Mouse (Mus musculus): ENCODE results near the gene Mier2.

Mier2 gene

GRCm38 (mm10) chr10:79574350-79574749 is 19.4 kb upstream of the Mier2 start:
- no peak for DNase-seq

DNA sequence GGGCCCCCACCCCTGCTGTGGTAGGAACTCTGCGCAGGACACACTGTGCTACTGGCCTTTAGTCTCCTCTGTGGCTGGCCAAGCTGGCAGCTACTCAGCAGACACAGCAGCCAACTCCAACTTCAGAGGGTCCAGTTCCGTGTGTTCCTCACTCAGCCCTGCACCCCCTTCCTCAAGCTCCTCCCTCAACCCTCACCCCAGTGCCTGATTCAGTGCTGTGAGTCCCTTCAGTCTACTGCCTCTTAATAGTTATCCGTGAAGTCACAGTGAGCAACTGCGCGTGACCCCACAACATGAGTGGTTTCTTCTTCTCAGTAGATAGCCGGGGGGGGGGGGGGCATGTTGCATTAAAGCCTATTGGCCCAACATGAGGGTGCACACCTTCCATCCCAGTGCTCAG is 18.6 kb upstream of the Mier2 start:
- no peak for DNase-seq

DNA sequence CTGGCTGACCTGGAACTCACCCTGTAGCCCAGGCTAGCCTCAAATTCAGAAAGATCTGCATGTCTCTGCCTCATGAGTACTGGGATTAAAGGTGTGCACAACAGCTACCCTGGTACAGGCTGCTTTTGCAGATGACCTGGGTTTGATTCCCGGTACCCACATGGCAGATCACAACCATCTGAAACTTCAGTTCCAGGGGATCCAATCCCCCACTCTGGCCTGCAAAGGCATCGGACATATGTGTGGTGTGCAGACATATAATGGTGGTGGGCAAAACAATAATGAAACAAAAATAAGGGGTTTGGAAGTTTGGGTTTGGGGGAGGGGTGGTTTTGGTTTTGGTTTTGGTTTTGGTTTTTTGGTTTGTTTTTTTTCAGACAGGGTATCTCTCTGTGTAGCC is 16.3 kb upstream of the Mier2 start:
- DNase-seq, result no peak

DNA sequence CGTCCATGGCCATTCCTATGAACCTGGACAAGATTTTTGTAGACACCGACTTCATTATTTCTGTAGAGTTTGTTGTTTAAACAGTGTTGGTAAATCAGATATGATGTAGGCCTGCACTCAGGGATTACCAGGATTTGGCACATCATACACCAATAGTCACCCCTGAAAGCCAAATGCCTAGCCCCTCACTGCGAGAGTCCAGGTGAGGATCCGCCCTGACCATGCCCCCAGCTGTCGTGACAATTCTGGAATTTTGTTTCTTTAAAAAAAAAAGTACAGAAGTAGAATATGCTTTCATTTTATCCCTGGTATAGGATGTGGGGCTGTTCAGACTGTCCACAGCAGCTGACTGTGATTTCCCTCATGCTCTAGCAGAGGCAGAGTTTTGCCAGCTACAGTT is 14.9 kb upstream of the Mier2 start:
- DNase-seq, result no peak

GRCm38 (mm10) chr10:79559716-79560115 is 4.7 kb upstream of the Mier2 start:
- DNase-seq, result no peak

DNA sequence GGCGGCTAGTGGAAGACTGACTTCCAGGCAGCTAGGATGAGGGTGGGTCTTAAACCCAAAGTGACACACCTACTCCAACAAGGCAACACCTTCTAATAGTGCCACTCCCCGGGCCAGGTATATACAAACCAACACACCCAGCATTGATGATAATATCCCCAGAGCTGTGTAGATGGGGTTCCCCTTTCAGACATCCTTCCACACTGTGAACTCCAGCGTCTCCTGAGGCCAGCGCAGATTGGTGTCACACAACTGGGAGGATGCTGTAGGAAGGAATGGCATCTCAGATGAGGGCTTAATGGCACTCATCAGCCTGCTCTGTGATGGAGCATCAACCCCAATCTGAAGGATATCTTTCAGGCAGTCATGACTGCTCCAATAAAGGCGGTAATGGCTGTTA is 2.5 kb upstream of the Mier2 start:
- DNase-seq, result no peak

DNA sequence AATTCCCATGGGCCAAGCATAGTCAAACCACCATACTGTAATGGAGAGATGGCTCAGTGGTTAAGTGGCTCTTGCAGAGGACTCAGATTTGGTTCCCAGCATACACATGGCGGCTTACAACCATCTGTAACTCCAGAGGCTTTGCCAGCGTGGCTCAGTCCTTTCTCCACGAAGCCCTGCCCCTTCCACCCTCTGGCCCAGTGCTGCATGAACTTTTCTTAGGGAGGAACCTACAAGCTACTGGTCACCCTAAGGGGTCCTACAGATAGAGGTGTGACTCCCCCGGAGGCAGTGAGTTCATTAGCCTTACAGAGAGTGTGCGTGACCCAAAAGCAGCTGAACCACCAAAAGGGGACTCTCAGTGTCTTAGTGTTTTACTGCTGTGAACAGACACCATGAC is 2.0 kb upstream of the Mier2 start:
- no peak for DNase-seq

- no peak for DNase-seq
These were observed 282 bp upstream of the Mier2 start for GRCm38 (mm10) chr10:79555238-79555724.

GRCm38 (mm10) chr10:79553691-79554090 is 1.3 kb downstream of the Mier2 start:
- DNase-seq, result no peak

- DNase-seq, result no peak
These were observed 1.8 kb downstream of the Mier2 start for GRCm38 (mm10) chr10:79553176-79553575.

DNA sequence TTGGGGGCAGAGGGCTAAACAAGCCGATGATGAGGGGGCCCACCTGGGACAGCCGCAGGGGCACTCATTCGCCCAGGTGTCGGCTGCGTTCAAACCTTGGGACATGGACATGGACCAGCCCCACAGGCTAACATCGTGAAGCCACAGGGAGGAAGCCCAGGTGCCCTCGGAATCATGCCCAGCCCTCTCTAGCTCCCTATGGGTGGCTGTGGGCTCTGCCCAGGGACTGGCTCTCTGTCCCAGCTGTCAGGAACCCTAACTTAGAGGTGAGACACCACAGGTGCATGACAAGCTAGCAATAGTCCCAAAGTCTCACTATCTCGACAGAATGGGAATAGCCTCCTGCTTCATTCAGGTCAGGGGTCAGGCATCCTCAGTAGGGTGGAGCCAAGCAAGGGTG is 2.5 kb downstream of the Mier2 start:
- DNase-seq, result no peak

GRCm38 (mm10) chr10:79550366-79550765 is 4.6 kb downstream of the Mier2 start:
- DNase-seq, result no peak

DNA sequence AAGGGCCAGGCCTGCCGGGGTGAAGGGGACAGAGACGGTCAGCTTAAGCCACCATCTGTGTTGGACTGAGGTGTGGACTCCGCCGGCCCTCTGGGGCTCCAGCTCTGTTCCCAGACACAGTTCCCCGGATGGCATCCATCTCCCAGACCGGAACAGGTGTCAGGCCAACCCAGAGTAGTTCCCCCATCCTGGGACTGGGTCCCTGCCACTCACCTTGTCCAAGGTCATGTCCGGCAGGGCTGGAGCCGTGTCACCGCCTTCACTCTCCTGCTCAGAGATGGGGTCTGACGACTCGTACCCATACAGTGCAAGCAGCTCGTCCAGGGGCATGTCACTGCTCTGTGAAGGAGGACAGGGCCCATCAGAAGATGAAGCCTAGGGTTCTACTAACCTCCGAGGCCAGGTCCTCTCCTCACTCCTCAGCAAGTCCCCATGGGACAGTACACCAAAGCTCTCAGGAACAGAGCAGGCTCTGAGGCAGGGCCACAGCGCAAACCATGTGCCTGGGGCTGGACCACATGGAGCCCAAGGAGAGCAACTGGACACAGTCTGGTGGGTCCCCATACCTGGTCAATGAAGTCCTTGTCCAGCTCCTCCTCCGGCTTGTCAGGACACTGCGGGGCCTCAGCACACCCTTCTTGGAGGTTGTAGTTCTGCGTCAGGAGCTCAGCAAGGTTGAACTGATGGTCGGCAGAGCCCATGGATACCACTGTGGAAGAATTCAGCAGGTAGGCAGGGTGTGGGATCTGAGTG is 5.9 kb downstream of the Mier2 start:
- DNase-seq, result no peak

- no peak for DNase-seq
These were observed 6.5 kb downstream of the Mier2 start for GRCm38 (mm10) chr10:79548546-79548945.

DNA sequence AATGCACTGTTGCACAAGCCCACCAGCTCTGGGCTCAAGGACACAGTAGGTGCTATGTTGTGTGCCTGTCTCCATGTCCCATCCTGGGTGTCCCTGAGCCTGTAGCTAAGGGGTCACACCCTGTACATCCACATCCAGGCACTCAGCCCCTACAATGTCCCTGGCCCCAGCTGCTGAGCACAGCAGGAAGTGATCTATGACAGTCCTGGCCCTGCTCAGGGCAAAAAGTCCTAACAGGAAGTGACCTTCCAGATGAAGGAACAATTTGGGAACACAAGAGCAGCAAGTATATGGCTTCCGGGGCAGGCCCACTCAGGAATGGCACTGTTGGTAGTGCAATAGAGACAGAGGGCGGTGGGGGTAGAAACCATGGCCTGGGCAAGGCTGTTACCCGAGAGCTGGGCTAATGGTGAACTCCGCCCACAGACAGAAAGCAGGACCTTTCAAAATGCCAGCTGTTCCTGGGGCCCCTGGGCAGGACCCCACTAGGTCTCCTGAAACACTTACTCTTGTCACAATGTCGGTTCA is 7.8 kb downstream of the Mier2 start:
- DNase-seq, result no peak

- DNase-seq, result no peak
These were observed 8.5 kb downstream of the Mier2 start for GRCm38 (mm10) chr10:79546483-79546882.

DNA sequence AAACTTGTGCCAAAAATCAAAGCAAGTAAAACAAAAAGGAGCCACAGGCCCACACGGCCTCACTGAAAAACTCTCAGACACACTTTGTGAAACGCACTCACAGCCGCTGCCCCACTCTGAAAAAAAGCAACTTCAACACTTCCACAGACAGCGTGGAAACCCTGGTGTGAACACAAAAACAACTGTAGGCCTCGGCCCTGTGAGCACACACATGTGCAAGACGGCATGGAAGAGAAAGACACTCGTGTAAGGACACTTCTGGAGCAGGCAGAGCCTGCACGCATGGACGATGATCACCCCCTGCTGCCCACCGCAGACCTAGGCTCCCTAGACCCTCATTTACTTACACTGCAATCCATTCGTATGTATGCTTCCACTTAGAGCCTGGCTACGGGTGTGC is 9.1 kb downstream of the Mier2 start:
- no peak for DNase-seq

GRCm38 (mm10) chr10:79544631-79545030 is 10.4 kb downstream of the Mier2 start:
- no peak for DNase-seq

DNA sequence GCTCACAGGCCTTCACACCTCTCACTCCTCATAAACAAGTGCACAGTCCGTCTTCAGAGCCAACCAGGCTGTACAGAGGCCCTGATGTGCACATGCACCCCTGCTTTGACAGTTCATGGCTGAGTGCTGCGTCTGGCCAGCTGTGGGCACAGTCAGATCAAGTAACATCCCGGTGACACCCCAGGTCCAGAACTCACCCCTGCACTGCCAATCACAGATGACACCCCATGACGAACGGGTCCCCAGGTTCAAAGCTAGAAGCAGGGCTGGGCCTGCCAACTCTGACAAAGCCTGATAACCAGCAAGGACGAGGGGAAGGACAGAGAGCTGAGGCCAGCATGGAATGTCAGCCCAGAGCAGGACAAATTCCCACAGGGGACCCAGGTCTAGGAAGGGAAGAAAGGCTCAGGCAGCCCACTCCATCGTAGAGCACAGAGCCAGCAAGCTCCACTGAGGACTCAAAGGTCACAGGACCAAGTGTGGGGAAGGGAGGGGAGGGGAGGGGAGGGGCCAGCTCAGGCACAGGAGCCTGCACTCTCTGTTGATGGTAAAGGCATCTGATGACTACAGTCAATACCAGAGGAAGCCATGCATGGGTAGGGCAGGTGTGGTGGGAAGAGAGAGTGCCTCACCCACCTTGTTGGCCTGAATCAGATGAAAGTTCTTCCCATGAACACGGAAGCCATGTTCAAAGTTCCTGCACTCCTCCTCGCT is 11.0 kb downstream of the Mier2 start:
- DNase-seq, result no peak

DNA sequence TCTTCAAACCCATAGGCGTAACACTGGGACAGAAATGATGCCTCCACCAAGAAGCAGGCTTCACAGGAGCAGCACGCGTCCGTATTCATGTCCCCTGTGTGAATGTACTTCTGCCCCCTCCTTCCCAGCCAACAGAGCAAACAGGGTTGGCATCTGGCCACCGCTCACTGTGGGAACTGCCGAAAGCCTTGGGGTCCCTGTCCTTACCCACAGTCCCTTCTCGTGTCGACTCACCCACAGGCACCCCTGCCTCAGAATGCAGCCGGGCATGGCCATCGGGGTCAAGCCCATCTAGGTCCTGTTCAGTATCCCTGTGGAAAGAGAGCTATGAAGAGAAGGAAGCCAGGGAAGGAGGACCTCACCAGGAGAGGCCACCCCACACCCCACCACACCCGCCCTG is 12.8 kb downstream of the Mier2 start:
- DNase-seq, result no peak

DNA sequence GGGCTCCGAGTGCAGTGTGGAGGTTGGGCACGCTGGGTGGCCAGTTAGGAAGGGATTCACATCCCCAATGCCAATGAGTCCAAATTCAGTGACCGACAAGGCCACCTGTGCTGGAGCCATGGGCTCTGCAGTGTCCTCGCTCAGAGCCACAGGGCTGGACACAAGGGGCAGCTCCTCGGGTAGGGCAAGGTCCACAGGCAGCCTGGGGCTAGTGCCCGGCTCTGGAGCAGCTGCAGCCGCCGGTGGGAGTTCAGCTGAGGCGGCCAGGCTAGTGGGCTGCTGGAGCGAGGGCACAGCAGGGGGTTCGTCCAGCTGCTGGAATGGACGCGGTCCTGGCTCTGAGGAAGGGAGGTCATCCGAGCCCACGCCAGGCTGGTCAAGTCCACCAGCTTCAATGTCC is 13.5 kb downstream of the Mier2 start:
- no peak for DNase-seq

DNA sequence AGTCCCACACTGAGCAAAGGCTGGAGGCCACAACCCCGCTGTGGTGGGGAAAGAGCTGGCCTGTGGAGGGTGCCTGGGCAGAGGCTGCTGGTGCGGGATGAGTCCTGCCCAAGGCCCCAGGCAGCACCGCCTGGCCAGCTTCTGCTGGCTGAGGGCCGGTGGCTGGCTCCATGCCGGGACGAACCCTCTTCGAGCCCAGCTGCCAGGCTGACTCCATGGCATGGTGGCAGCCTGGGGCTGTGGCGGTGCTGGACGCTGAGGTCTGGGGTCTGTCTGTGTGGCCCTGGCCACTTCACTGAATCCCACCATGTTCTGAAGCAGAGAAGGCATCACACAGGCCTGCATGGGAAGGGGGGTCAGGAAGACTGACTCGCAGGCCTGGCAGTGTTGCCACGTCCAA is 14.3 kb downstream of the Mier2 start:
- no peak for DNase-seq

DNA sequence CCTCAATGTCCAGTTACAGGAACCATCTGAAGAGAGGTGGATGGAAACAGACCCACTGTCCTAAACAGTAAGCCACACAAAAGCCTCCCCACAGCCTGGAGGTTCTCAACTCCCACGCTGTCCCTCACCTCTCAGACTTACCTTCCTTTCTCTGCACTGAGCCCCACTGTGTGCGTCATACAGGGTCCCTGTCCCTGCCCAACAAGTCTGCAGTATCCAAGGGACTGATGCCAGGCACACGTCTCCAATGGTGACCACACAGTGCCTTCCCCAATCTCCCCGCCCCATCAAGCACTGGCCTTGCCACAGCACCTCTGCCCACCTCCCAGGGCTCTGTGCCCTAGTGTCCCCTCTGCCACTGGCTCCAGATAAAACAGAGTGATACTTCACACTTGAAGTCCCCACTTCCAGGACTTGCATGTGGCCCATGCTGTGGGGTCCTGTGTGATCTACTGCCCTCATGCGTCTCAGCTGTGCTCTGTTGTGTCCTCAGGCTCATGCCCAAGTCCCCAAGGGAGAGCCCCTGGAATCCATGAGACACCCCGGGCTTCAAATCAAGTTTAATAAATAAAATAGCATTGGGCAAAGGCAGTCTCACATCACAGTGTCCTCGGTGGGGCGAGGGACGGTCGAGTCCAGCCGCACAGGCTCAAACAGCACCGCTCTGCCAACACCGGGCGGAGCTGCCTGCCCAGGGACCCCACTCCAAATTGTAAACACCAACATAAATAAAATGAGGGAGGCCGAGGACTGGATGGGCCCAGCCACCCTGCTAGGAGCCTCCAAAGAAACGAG is 15.1 kb downstream of the Mier2 start:
- no peak for DNase-seq

DNA sequence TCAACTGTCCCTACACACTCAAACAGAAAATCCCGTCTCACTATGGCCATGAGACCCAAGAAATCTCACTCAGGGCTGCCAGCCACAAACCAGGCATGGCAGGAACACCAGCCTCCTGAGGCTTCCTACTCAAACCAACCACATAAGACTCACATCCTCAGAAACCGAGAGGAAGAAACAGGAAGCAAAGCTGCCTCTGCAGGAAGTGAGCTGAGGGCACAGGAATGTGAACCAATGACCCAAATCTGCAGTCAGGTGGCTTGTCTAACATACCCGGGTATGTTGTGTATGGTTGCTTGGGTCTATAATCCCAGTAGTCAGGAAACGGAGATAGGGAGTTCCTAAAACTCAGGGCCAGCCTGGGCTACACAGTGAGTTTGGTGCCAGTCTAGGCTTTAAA is 16.1 kb downstream of the Mier2 start:
- no peak for DNase-seq
